Mouse (Mus musculus) embryonic fibroblast, embryonic 13.5 days (primary cell): ENCODE data around the gene Gm3448.
"Not testable (repeated sequence)": the region's sequence is repeated elsewhere in the genome, so short reads cannot be mapped to it uniquely, and the experiment has no call there.

Experiments
- CTCF ChIP-seq: IDR thresholded peaks from 2 replicates; pipeline ENCODE4 v1.5.1; 2011; ENCODE audit warnings: mild to moderate bottlenecking, control low read depth, low read length, moderate library complexity, borderline replicate concordance; ENCODE audit not compliant: insufficient read depth
- POLR2A ChIP-seq: IDR thresholded peaks from 2 replicates; pipeline ENCODE4 v1.6.1; 2011; ENCODE audit warnings: low read depth, mild to moderate bottlenecking, control low read depth, low read length, moderate library complexity

DNA sequence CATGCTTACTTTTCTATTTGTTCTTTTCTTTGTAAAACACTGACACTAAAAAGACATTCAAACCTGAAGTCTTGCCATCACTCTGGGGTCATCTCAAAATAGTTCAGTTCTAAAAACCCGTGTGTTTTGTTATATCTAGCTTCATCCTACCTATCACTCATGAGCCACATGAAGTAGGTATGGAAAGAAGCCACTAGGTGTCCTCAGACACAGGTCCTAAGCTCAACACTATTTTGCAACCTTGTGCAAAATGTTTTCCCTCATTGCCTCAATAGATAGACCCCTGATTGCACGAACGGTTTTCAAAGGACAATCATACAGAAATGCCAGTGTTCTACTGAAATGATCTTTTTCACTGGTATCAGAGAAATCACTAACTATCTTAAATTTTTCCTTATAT is 32.2 kb downstream of the Gm3448 start:
- TF ChIP-seq POLR2A, CTCF: not testable (repeated sequence)
